Mouse (Mus musculus): ENCODE measurements around the gene Mipol1.

- no peak for TF ChIP-seq CTCF (conservative IDR thresholded peaks at IDR 0.05; ENCODE audit: insufficient read depth, insufficient read length, low read depth, low read length)
- peak; percentile 59 for TF ChIP-seq POLR2A (IDR thresholded peaks at IDR 0.05; ENCODE audit: low read depth, low read length)
These were observed at the start of gene Mipol1, which contains the start of gene Prps1l3 for GRCm38 (mm10) chr12:57230192-57230706.

All from kidney, adult 2 months (tissue).